In genomic region chr5:113780763-113781162, GRCm38 (mm10) we compare ENCODE assay signal across 28 mouse cellular contexts. TPM values are rescaled to one million over a fixed set of nuclear protein-coding genes. Genes with fewer than 3 reads are reported as not detected.
DNase-seq lines count a peak whose midpoint lies in the region; ATAC-seq and TF ChIP-seq lines count a peak whose summit lies in the region.
"Had no signal": no experiment of that assay in that cellular context is flagged by ENCODE, and none has a peak within 500 bp of the region (broad histone marks: within the 10 kb centered on the region; RNA-seq: fewer than 3 reads in every experiment).

No protein-coding gene starts in this region.

- peaks cover 11% of the 10 kb centered on the region for H3K4me1 ChIP-seq in intestine, embryonic 15.5 days (replicated peaks)
- peaks cover 6% of the 10 kb centered on the region for H3K4me1 ChIP-seq in intestine, embryonic 16.5 days (ENCODE audit: control insufficient read depth, insufficient read depth, low read length)
- H3K4me1 ChIP-seq in limb, embryonic 12.5 days (replicated peaks) = peaks cover 40% of the 10 kb centered on the region
- peaks cover 21% of the 10 kb centered on the region for H3K4me1 ChIP-seq in olfactory bulb, adult 2 months (ENCODE audit: control insufficient read depth, insufficient read depth, low read length)
- H3K4me1 ChIP-seq: forebrain, embryonic 13.5 days; hindbrain, embryonic 15.5 days; midbrain, embryonic 12.5 days had no signal

- H3K27me3 ChIP-seq in intestine, embryonic 15.5 days (replicated peaks) = no peaks in the 10 kb centered on the region; the same call in 1 of the 2 replicates
- no peaks in the 10 kb centered on the region for H3K27me3 ChIP-seq in intestine, embryonic 16.5 days (replicated peaks; ENCODE audit: control insufficient read depth, insufficient read depth, low read length)
- H3K27me3 ChIP-seq in limb, embryonic 12.5 days = no peaks in the 10 kb centered on the region
- H3K27me3 ChIP-seq: embryonic facial prominence, embryonic 12.5 days; Patski had no signal

- 88% methylated on average over 5 of the region's 5 CpGs for WGBS in intestine, embryonic 15.5 days
- 86% methylated on average over 5 of the region's 5 CpGs for WGBS in intestine, embryonic 16.5 days
- 81% methylated on average over 5 of the region's 5 CpGs for WGBS in limb, embryonic 12.5 days
- WGBS in olfactory bulb, adult 2 months = 46% methylated on average over 5 of the region's 5 CpGs

- H3K36me3 ChIP-seq in intestine, embryonic 15.5 days = peaks cover 13% of the 10 kb centered on the region
- H3K36me3 ChIP-seq in intestine, embryonic 16.5 days (ENCODE audit: control insufficient read depth, insufficient read depth, low read length) = peaks cover 8% of the 10 kb centered on the region
- peaks cover 29% of the 10 kb centered on the region for H3K36me3 ChIP-seq in limb, embryonic 12.5 days

- H3K9me3 ChIP-seq in intestine, embryonic 15.5 days = no peaks in the 10 kb centered on the region
- H3K9me3 ChIP-seq in intestine, embryonic 16.5 days (ENCODE audit: control insufficient read depth, low read length) = no peaks in the 10 kb centered on the region
- no peaks in the 10 kb centered on the region for H3K9me3 ChIP-seq in limb, embryonic 12.5 days
- H3K9me3 ChIP-seq: embryonic facial prominence, embryonic 12.5 days; forebrain, embryonic 13.5 days; hindbrain, embryonic 15.5 days; lung, embryonic 15.5 days; midbrain, embryonic 12.5 days had no signal

- no peak overlapping the region for H3K4me3 ChIP-seq in intestine, embryonic 15.5 days (replicated peaks)
- H3K4me3 ChIP-seq in intestine, embryonic 16.5 days (ENCODE audit: low read length) = no peak overlapping the region
- H3K4me3 ChIP-seq in limb, embryonic 12.5 days (replicated peaks) = no peak overlapping the region
- H3K4me3 ChIP-seq in olfactory bulb, adult 2 months (ENCODE audit: insufficient read depth, low read depth, low read length) = no peak overlapping the region
- H3K4me3 ChIP-seq: embryonic facial prominence, embryonic 12.5 days; forebrain, embryonic 13.5 days; hindbrain, embryonic 10.5 days; hindbrain, embryonic 15.5 days; left cerebral cortex, adult 2 months; lung, embryonic 15.5 days; midbrain, embryonic 12.5 days had no signal

- H3K4me2 ChIP-seq in intestine, embryonic 15.5 days (replicated peaks) = no peak overlapping the region
- H3K4me2 ChIP-seq in intestine, embryonic 16.5 days (ENCODE audit: low read depth, low read length) = no peak overlapping the region
- no peak overlapping the region for H3K4me2 ChIP-seq in limb, embryonic 12.5 days
- H3K4me2 ChIP-seq: embryonic facial prominence, embryonic 12.5 days; forebrain, embryonic 13.5 days; hindbrain, embryonic 15.5 days; liver, embryonic 11.5 days; lung, embryonic 15.5 days; midbrain, embryonic 12.5 days had no signal

- no peak for TF ChIP-seq POLR2A in olfactory bulb, adult 2 months (IDR thresholded peaks at IDR 0.05; ENCODE audit: insufficient read depth, low read depth, low read length)

- ATAC-seq in intestine, embryonic 15.5 days = no peak
- no peak for ATAC-seq in intestine, embryonic 16.5 days
- no peak for ATAC-seq in limb, embryonic 12.5 days (ENCODE audit: insufficient number of reproducible peaks, insufficient read depth, low FRiP score, low TSS enrichment, low read depth)
- no peak for ATAC-seq in activated CD4-positive, CD25-positive, alpha-beta regulatory T cell, adult 4 months
- ATAC-seq: inflammation-experienced regulatory T-cells, adult 6 months; Patski had no signal

- no peak overlapping the region for H3K9ac ChIP-seq in intestine, embryonic 15.5 days
- no peak overlapping the region for H3K9ac ChIP-seq in intestine, embryonic 16.5 days (ENCODE audit: low read depth, low read length)
- no peak overlapping the region for H3K9ac ChIP-seq in limb, embryonic 12.5 days (replicated peaks)
- H3K9ac ChIP-seq: embryonic facial prominence, embryonic 12.5 days; forebrain, embryonic 13.5 days; hindbrain, embryonic 15.5 days; lung, embryonic 15.5 days; midbrain, embryonic 12.5 days had no signal

- TF ChIP-seq CTCF in olfactory bulb, adult 2 months (IDR thresholded peaks at IDR 0.05; ENCODE audit: insufficient read depth, low read depth, low read length) = no peak

- 0 out of 2 replicates have a peak overlapping the region, but pooled peaks have one; percentile 22 for H3K27ac ChIP-seq in intestine, embryonic 15.5 days
- no peak overlapping the region for H3K27ac ChIP-seq in intestine, embryonic 16.5 days (ENCODE audit: low read length)
- peak overlapping the region; percentile 70 for H3K27ac ChIP-seq in limb, embryonic 12.5 days
- peak overlapping the region; percentile 12; the same call in 1 of the 2 replicates for H3K27ac ChIP-seq in olfactory bulb, adult 2 months (ENCODE audit: insufficient read depth, low read depth, low read length)
- H3K27ac ChIP-seq: forebrain, embryonic 13.5 days; hindbrain, embryonic 10.5 days; hindbrain, embryonic 15.5 days; kidney, postnatal 0 days; left cerebral cortex, adult 2 months; lung, embryonic 15.5 days; midbrain, embryonic 12.5 days had no signal

- DNase-seq in right cerebral cortex, adult 18-20 months = peak; percentile 50
- DNase-seq in right cerebral cortex, postnatal 14 days = no peak
- no peak for DNase-seq in cerebellum, adult 18-20 months
- DNase-seq: adrenal gland, postnatal 14 days; cerebellum, adult 11-12 months; cerebellum, postnatal 14 days; heart, postnatal 14 days; kidney, adult 2 months; kidney, postnatal 4 days; lung, postnatal 36 days; thymus, adult 2 months; thymus, postnatal 36 days had no signal

RNA-seq across cellular contexts. Expression of gene Iscu, which starts 8.2 kb away (rescaled TPM):
- polyA plus RNA-seq in intestine, embryonic 15.5 days (2015; fragmentation: Nextera tagmentation; extraction: Ambion mirVana) = 107 and 115 TPM in 2 replicates
- 99.0 and 114 TPM in 2 replicates for polyA plus RNA-seq in intestine, embryonic 16.5 days (2015; fragmentation: Nextera tagmentation; extraction: Ambion mirVana)
- polyA plus RNA-seq in limb, embryonic 12.5 days (2016; fragmentation: Nextera tagmentation; extraction: Ambion mirVana) = 117 and 128 TPM in 2 replicates
- polyA plus RNA-seq in olfactory bulb, adult 2 months (2012; ENCODE audit: insufficient read depth, insufficient read length, low replicate concordance, missing spikeins) = not detected in 2 replicates
- polyA plus RNA-seq in activated CD4-positive, CD25-positive, alpha-beta regulatory T cell, adult 4 months (2017; shearing (Covaris generic)) = 10 to 100 TPM; 23.8 to 24.5 TPM

RNA-seq across cellular contexts. Expression of gene Sart3, which starts 8.5 kb away (rescaled TPM):
- polyA plus RNA-seq in intestine, embryonic 15.5 days (2015; fragmentation: Nextera tagmentation; extraction: Ambion mirVana) = 40.2 and 43.8 TPM in 2 replicates
- 30.2 and 30.6 TPM in 2 replicates for polyA plus RNA-seq in intestine, embryonic 16.5 days (2015; fragmentation: Nextera tagmentation; extraction: Ambion mirVana)
- polyA plus RNA-seq in limb, embryonic 12.5 days (2016; fragmentation: Nextera tagmentation; extraction: Ambion mirVana) = 87.9 and 91.5 TPM in 2 replicates
- not detected in 2 replicates for polyA plus RNA-seq in olfactory bulb, adult 2 months (2012; ENCODE audit: insufficient read depth, insufficient read length, low replicate concordance, missing spikeins)
- 10 to 100 TPM in 1 of 2 experiments, 1 to 10 TPM in 1; 8.0 to 18.9 TPM for polyA plus RNA-seq in activated CD4-positive, CD25-positive, alpha-beta regulatory T cell, adult 4 months (2017; shearing (Covaris generic))

RNA-seq across cellular contexts. Expression of gene Tmem119, which starts 19.6 kb away (rescaled TPM):
- 57.5 and 61.9 TPM in 2 replicates for polyA plus RNA-seq in intestine, embryonic 15.5 days (2015; fragmentation: Nextera tagmentation; extraction: Ambion mirVana)
- 56.6 and 63.7 TPM in 2 replicates for polyA plus RNA-seq in intestine, embryonic 16.5 days (2015; fragmentation: Nextera tagmentation; extraction: Ambion mirVana)
- polyA plus RNA-seq in limb, embryonic 12.5 days (2016; fragmentation: Nextera tagmentation; extraction: Ambion mirVana) = 236 and 242 TPM in 2 replicates
- not detected in 2 replicates for polyA plus RNA-seq in olfactory bulb, adult 2 months (2012; ENCODE audit: insufficient read depth, insufficient read length, low replicate concordance, missing spikeins)
- not detected for polyA plus RNA-seq in activated CD4-positive, CD25-positive, alpha-beta regulatory T cell, adult 4 months (2017; shearing (Covaris generic))
- polyA plus RNA-seq: inflammation-experienced regulatory T-cells, adult 6 months; Patski had no signal

RNA-seq across cellular contexts. Expression of gene Ficd, which starts 45.2 kb away (rescaled TPM):
- polyA plus RNA-seq in intestine, embryonic 15.5 days (2015; fragmentation: Nextera tagmentation; extraction: Ambion mirVana) = 5.4 and 6.2 TPM in 2 replicates
- 5.6 and 7.1 TPM in 2 replicates for polyA plus RNA-seq in intestine, embryonic 16.5 days (2015; fragmentation: Nextera tagmentation; extraction: Ambion mirVana)
- 3.8 and 5.0 TPM in 2 replicates for polyA plus RNA-seq in limb, embryonic 12.5 days (2016; fragmentation: Nextera tagmentation; extraction: Ambion mirVana)
- not detected in 2 replicates for polyA plus RNA-seq in olfactory bulb, adult 2 months (2012; ENCODE audit: insufficient read depth, insufficient read length, low replicate concordance, missing spikeins)
- polyA plus RNA-seq in activated CD4-positive, CD25-positive, alpha-beta regulatory T cell, adult 4 months (2017; shearing (Covaris generic)) = 1 to 10 TPM; 3.3 to 5.2 TPM

RNA-seq across cellular contexts. Expression of gene Selplg, which starts 51.7 kb away (rescaled TPM):
- 3.4 and 4.4 TPM in 2 replicates for polyA plus RNA-seq in intestine, embryonic 15.5 days (2015; fragmentation: Nextera tagmentation; extraction: Ambion mirVana)
- 6.8 and 7.5 TPM in 2 replicates for polyA plus RNA-seq in intestine, embryonic 16.5 days (2015; fragmentation: Nextera tagmentation; extraction: Ambion mirVana)
- polyA plus RNA-seq in limb, embryonic 12.5 days (2016; fragmentation: Nextera tagmentation; extraction: Ambion mirVana) = 1.4 and 1.8 TPM in 2 replicates
- 486 TPM in 1 of 2 replicates, not detected in the other for polyA plus RNA-seq in olfactory bulb, adult 2 months (2012; ENCODE audit: insufficient read depth, insufficient read length, low replicate concordance, missing spikeins)
- 100 to 1,000 TPM; 629 to 698 TPM for polyA plus RNA-seq in activated CD4-positive, CD25-positive, alpha-beta regulatory T cell, adult 4 months (2017; shearing (Covaris generic))

Comparison
In these comparisons a context has a peak if more than half of its experiments do, and no peak if none do; other contexts are left out.
1. RNA of gene Tmem119, which starts 19.6 kb away (polyA plus RNA-seq): 236 to 242 TPM in limb, embryonic 12.5 days, 56.6 to 63.7 TPM in intestine, embryonic 16.5 days and 57.5 to 61.9 TPM in intestine, embryonic 15.5 days; not detected in olfactory bulb, adult 2 months and not detected in activated CD4-positive, CD25-positive, alpha-beta regulatory T cell, adult 4 months; every median in the first group is over 10 times any median in the second.